Mouse (Mus musculus) 3T3-L1 (cell line): ENCODE data around the gene Ccdc50.

Experiments used
- DNase-seq: peaks from one replicate; pipeline ENCODE4 v3.0.0-alpha.2; 2015; ENCODE audit warnings: low read depth, low spot score

Ccdc50 gene

GRCm38 (mm10) chr16:27395251-27396037 lies 6.8 kb downstream of the Ccdc50 start:
- DNase-seq, result no peak

GRCm38 (mm10) chr16:27396951-27397350 lies 8.3 kb downstream of the Ccdc50 start:
- no peak for DNase-seq

- no peak for DNase-seq
Measured at GRCm38 (mm10) chr16:27399026-27399718, 10.5 kb downstream of the Ccdc50 start.

- DNase-seq, result no peak
Measured at GRCm38 (mm10) chr16:27399719-27400253, 11.1 kb downstream of the Ccdc50 start.

- peak; percentile 36 for DNase-seq
Measured at GRCm38 (mm10) chr16:27401579-27401978, 12.9 kb downstream of the Ccdc50 start.

GRCm38 (mm10) chr16:27404107-27404506 lies 15.4 kb downstream of the Ccdc50 start:
- no peak for DNase-seq

GRCm38 (mm10) chr16:27416937-27417584 lies 28.4 kb downstream of the Ccdc50 start:
- no peak for DNase-seq

- no peak for DNase-seq
Measured at GRCm38 (mm10) chr16:27417632-27418031, 29.0 kb downstream of the Ccdc50 start.

GRCm38 (mm10) chr16:27420982-27421381 lies 32.3 kb downstream of the Ccdc50 start:
- DNase-seq, result no peak

GRCm38 (mm10) chr16:27435034-27435433 lies 46.4 kb downstream of the Ccdc50 start:
- no peak for DNase-seq

GRCm38 (mm10) chr16:27443941-27444340 lies 55.3 kb downstream of the Ccdc50 start:
- peak; percentile 46 for DNase-seq

- no peak for DNase-seq
Measured at GRCm38 (mm10) chr16:27449360-27449759, 60.7 kb downstream of the Ccdc50 start.

GRCm38 (mm10) chr16:27450655-27451054 lies 62.0 kb downstream of the Ccdc50 start:
- DNase-seq, result no peak

GRCm38 (mm10) chr16:27453396-27453795 lies 64.7 kb downstream of the Ccdc50 start:
- DNase-seq, result no peak

GRCm38 (mm10) chr16:27453823-27454222 lies 65.2 kb downstream of the Ccdc50 start:
- no peak for DNase-seq

- DNase-seq, result peak; percentile 86
Measured at GRCm38 (mm10) chr16:27457273-27457672, 68.6 kb downstream of the Ccdc50 start.

GRCm38 (mm10) chr16:27468731-27469130 lies 80.1 kb downstream of the Ccdc50 start:
- peak; percentile 64 for DNase-seq

GRCm38 (mm10) chr16:27471389-27471788 lies 82.7 kb downstream of the Ccdc50 start:
- no peak for DNase-seq

GRCm38 (mm10) chr16:27483834-27484233 lies 95.2 kb downstream of the Ccdc50 start:
- no peak for DNase-seq
